Mouse (Mus musculus): ENCODE measurements at regions not wholly inside any gene's neighbourhood (a gene's known extent, or its start where the extent isn't known, plus 50 kb on each side); places are given as distances from the start of the nearest gene placed in this dataset.

DNA sequence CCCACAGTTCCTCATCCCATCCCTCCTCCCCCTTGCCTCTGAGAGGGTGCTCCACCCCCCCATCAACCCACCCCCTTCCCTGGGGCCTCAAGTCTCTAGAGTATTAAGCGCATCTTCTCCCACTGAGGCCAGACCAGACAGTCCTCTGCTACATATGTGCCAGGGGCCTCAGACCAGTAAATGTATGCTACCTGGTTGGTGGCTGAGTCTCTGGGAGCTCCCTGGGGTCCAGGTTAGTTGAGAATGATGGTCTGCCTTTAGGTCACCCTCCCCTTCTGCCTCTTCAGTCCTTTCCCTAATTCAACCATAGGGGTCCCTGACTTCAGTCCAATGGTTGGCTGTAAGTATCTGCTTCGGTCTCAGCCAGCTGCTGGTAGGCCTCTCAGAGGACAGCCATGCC lies 58.9 kb upstream of the Ubr2 start:
- no peaks in the 10 kb centered on the region for H3K4me1 ChIP-seq (ENCODE audit: control insufficient read depth, insufficient read depth, insufficient read length, low read length)
- no peak overlapping the region for H3K27ac ChIP-seq (replicated peaks; ENCODE audit: low read depth, low read length)
- H3K4me3 ChIP-seq (ENCODE audit: insufficient read depth, low read depth, low read length): no peak overlapping the region

DNA sequence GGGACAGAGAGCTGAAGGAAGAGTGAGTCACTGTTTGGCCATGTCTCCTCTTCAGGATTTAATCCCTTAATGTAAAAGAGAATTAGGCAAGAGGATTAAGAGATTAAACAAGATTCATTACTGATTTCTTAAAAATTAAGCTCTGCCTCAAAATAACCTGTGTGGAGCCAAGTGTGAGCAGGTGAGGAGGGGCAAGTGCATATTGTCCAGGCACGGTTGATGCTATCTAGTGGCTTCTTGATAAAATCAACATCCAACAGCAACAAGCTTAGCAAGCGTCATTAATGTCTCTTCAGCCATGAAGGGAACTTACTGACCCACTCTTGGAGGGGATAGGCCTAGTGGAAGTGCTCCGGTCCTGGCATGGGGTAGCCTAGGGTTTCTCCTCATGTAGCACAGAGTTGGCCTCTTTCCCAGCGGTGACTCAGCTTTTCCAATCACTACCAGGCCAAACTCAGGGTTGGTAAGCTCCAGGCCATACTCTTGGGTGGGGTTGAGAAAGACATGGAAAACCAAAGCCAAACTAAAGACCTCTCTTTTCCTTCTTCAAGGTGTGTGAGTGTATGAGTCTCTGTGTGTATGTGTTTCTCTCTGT lies 55.0 kb upstream of the Ubr2 start:
- Histone ChIP-seq H3K4me3 (ENCODE audit: insufficient read depth, low read depth, low read length) (no peak overlapping the region), H3K27ac (replicated peaks; ENCODE audit: low read depth, low read length) (peak overlapping the region; percentile 54; the same call in 1 of the 2 replicates), H3K4me1 (ENCODE audit: control insufficient read depth, insufficient read depth, insufficient read length, low read length) (no peaks in the 10 kb centered on the region)

DNA sequence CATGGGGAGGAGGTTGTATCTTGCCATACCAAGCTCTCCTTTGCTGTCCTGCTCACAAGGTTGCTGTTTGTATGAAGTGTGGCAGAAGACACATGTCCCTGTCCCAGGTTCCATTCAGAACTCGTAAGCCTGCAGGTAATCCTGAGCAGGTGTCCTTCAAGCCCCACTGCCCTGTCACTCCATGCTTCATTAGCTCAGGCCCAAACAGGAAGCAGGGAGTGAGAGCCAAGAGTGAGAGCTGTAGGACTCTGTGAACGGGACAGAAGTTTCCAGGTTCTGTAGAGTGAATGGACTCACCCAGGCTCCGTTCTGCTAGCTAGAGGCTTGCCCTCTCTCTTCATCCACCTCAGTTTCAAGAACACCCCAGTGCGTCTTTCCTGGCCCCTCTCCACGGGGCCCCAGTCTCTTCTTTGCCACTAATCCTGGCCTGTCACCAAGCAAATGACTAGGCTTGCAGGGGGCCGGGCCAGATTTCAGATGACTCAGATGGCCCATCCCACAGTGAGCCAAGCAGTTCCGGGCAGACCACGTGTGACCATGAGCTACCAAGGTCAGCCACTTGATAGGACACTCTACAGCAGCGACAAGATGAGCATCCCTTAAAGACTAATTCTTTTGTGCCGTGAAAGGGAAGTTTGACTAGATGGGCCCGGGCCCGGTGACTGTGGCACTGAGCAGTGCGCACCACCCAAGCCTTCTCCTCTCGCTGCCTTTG lies 54.4 kb upstream of the Ubr2 start:
- Histone ChIP-seq H3K27ac (replicated peaks; ENCODE audit: low read depth, low read length) (peak overlapping the region; percentile 54; the same call in 1 of the 2 replicates), H3K4me1 (ENCODE audit: control insufficient read depth, insufficient read depth, insufficient read length, low read length) (no peaks in the 10 kb centered on the region), H3K4me3 (ENCODE audit: insufficient read depth, low read depth, low read length) (no peak overlapping the region)

DNA sequence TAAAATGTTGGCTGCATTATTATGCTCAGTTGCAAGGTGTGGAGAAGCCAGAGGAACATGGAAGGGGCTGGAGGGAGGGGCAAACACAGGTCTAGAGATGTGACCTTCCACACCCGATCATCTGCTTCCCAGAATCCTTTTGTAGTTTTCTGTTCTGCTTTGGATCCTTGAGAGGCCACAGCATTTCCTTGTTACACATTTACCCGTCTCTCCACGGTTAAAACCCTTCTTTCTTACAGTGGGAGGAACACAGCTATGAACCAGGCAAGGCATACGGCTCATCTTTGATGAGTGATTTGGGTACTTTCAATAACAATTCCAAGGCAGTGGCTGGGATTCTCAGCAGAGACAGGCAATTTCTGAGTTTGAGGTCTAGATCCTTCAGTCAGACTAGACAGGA lies 53.6 kb upstream of the Ubr2 start:
- Histone ChIP-seq H3K27ac (replicated peaks; ENCODE audit: low read depth, low read length) (no peak overlapping the region), H3K4me1 (ENCODE audit: control insufficient read depth, insufficient read depth, insufficient read length, low read length) (no peaks in the 10 kb centered on the region), H3K4me3 (ENCODE audit: insufficient read depth, low read depth, low read length) (no peak overlapping the region)

DNA sequence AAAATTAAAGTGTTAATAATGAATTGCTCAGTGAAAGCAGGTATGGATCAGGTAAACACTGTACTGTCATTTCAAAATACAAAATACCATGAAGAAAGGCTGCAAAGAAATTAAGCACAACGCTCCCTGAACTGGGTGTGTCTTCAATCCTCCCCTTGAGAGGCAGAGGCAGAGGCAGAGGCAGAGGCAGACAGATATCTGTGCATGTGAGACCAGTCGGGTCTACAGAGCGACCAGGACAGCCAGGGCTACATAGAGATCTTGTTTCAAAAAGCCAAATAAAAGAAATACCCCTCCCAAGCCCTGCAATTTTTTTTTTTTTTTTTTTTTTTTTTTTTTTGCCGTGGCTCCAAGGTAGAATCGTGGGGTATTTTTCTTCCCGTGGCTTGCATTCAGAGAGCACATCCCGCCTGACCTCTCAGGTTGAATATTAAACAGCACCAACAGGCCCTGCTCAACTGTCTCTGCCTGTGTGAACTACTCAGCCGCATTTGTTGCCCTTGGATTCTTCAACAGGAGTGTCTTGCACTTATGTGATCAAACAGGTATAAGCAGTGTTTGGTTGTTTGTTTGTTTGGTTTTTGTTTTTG lies 50.8 kb upstream of the Ubr2 start:
- H3K27ac ChIP-seq (replicated peaks; ENCODE audit: low read depth, low read length): no peak overlapping the region
- H3K4me1 ChIP-seq (ENCODE audit: control insufficient read depth, insufficient read depth, insufficient read length, low read length): no peaks in the 10 kb centered on the region
- H3K4me3 ChIP-seq (ENCODE audit: insufficient read depth, low read depth, low read length): no peak overlapping the region
